Mouse (Mus musculus) ES-E14 (cell line): Measurements from ENCODE around the gene Mgat4a. TPM values are rescaled to one million over a fixed set of nuclear protein-coding genes. Genes with fewer than 3 reads are reported as not detected.
A peak's percentile ranks its signal among the peaks of the same experiment; 100 is the strongest.

Experiments
- DNase-seq: peaks from one replicate; pipeline ENCODE4 v3.0.0-alpha.2; 2013; ENCODE audit warnings: low read depth, low spot score
- H3K27ac ChIP-seq: 2 replicates; pipeline ENCODE4 v1.5.1; 2012; ENCODE audit warnings: low read depth, mild to moderate bottlenecking, low read length, moderate library complexity, mixed read lengths; ENCODE audit not compliant: poor library complexity, insufficient read depth, severe bottlenecking
- H3K36me3 ChIP-seq: 2 replicates; pipeline ENCODE4 v1.6.1; 2012; ENCODE audit warnings: mild to moderate bottlenecking, low read length, moderate library complexity, mixed read lengths; ENCODE audit not compliant: control insufficient read depth, poor library complexity, insufficient read depth, severe bottlenecking
- H3K4me1 ChIP-seq, 2 experiments: fragments of 150-350 bp in 1 of 2; sonication (generic) in 1 of 2; 2 replicates each; pipeline ENCODE4 v1.6.1; 2012; ENCODE audit warnings: low read length in 2 of 2, mild to moderate bottlenecking in 1 of 2, mixed read lengths in 1 of 2; ENCODE audit not compliant: control insufficient read depth in 2 of 2, insufficient read depth in 2 of 2, poor library complexity in 1 of 2
- H3K4me3 ChIP-seq, 2 experiments: fragments of 150-350 bp in 1 of 2; sonication (generic) in 1 of 2; 2 replicates each; pipeline ENCODE4 v1.5.1; 2012; ENCODE audit warnings: low read length in 2 of 2, low read depth in 1 of 2, mild to moderate bottlenecking in 1 of 2, mixed read lengths in 1 of 2; ENCODE audit not compliant: insufficient read depth in 1 of 2, poor library complexity in 1 of 2, severe bottlenecking in 1 of 2
- H3K9ac ChIP-seq: 2 replicates; pipeline ENCODE4 v1.6.1; 2012; ENCODE audit warnings: low read depth, mild to moderate bottlenecking, low read length, mixed read lengths; ENCODE audit not compliant: poor library complexity, insufficient read depth, severe bottlenecking
- H3K9me3 ChIP-seq: fragments of 150-350 bp; sonication (generic); 2 replicates; pipeline ENCODE4 v1.6.1; 2012; ENCODE audit warnings: low read depth, mild to moderate bottlenecking, low read length; ENCODE audit not compliant: control insufficient read depth, insufficient read depth
- CHD2 ChIP-seq: IDR thresholded peaks from 2 replicates; pipeline ENCODE4 v1.6.1; 2014; ENCODE audit warnings: mild to moderate bottlenecking, low read depth, low read length, inconsistent platforms
- HCFC1 ChIP-seq: IDR thresholded peaks from 2 replicates; pipeline ENCODE4 v1.6.1; 2012; ENCODE audit warnings: low read length, inconsistent platforms, borderline replicate concordance; ENCODE audit not compliant: insufficient read depth
- MAFK ChIP-seq: IDR thresholded peaks from 2 replicates; pipeline ENCODE4 v1.6.1; 2014; ENCODE audit warnings: mild to moderate bottlenecking, low read depth, low read length, inconsistent platforms; ENCODE audit not compliant: insufficient read depth
- ZC3H11A ChIP-seq: IDR thresholded peaks from 2 replicates; pipeline ENCODE4 v1.6.1; 2012; ENCODE audit warnings: low read depth, mild to moderate bottlenecking, inconsistent platforms, low read length, borderline replicate concordance
- ZNF384 ChIP-seq: IDR thresholded peaks from 2 replicates; pipeline ENCODE4 v1.6.1; 2012; ENCODE audit warnings: low read depth, low read length, inconsistent platforms
- in situ Hi-C, 2 experiments: fragments of 600-800 bp; cut with MboI; formaldehyde crosslinking; loops; one replicate each; pipeline ENCODE4 v1.15.1; 2025; ENCODE audit warnings: low sequenced_read_pairs in 2 of 2, inconsistent platforms in 1 of 2; ENCODE audit not compliant: unreplicated experiment in 2 of 2
- total RNA-seq: library from RNA; depleted of rRNA; stranded (reverse); fragments of 300-350 nt; gene quantifications from 2 replicates; pipeline ENCODE4 v1.2.3, GENCODE M21; 2012

Mgat4a gene
- total RNA-seq, 1 experiment: 9.8 TPM

- H3K4me1 ChIP-seq: peaks cover 2% of the 10 kb centered on the region in 2 experiments; a peak in 1 of 4 replicates
- DNase-seq: peak; percentile 86
- peak within 1 kb of the TSS; percentile 89 to 98 for H3K4me3 ChIP-seq
- no peaks in the 10 kb centered on the region for H3K9me3 ChIP-seq
- TF ChIP-seq MAFK: no peak
- TF ChIP-seq HCFC1: peak; percentile 88
- H3K9ac ChIP-seq: peak within 1 kb of the TSS; percentile 97
- in situ Hi-C loops: no loop called here
- peaks cover 19% of the 10 kb centered on the region for H3K36me3 ChIP-seq
- H3K27ac ChIP-seq: peak within 1 kb of the TSS; percentile 49; the same call in 1 of the 2 replicates
Measured at GRCm38 (mm10) chr1:37429366-37430296, 111.2 kb downstream of the Mgat4a start, which contains the start of the genes Coa5 and Unc50. Gene Coa5 (minus strand): TSS chr1:37430103. Gene Unc50 (plus strand): TSS chr1:37430139.

GRCm38 (mm10) chr1:37428911-37429310 lies 111.9 kb downstream of the Mgat4a start:
- TF ChIP-seq CHD2: no peak
- no peak for TF ChIP-seq ZC3H11A
- TF ChIP-seq HCFC1: no peak
- no peak for TF ChIP-seq ZNF384
- TF ChIP-seq MAFK: no peak
- in situ Hi-C loops: no loop called here
- no peak for DNase-seq
- no peaks in the 10 kb centered on the region for H3K9me3 ChIP-seq
- H3K4me3 ChIP-seq: peak overlapping the region; percentile 89 to 98
- H3K4me1 ChIP-seq: peaks cover 2% of the 10 kb centered on the region in 2 experiments; a peak in 1 of 4 replicates
- H3K36me3 ChIP-seq: peaks cover 15% of the 10 kb centered on the region
- H3K9ac ChIP-seq: peak overlapping the region; percentile 88; the same call in 1 of the 2 replicates
- no peak overlapping the region for H3K27ac ChIP-seq

GRCm38 (mm10) chr1:37427144-37427875 lies 113.5 kb downstream of the Mgat4a start:
- no peak overlapping the region for H3K9ac ChIP-seq
- TF ChIP-seq HCFC1: no peak
- TF ChIP-seq ZNF384: no peak
- no peak for TF ChIP-seq MAFK
- TF ChIP-seq CHD2: no peak
- no peak for TF ChIP-seq ZC3H11A
- in situ Hi-C loops: no loop called here
- H3K4me3 ChIP-seq: no peak overlapping the region
- peaks cover 7% of the 10 kb centered on the region for H3K36me3 ChIP-seq
- no peak for DNase-seq
- H3K4me1 ChIP-seq: peaks cover 2% of the 10 kb centered on the region in 2 experiments; a peak in 1 of 4 replicates
- no peak overlapping the region; the same call in 1 of the 2 replicates for H3K27ac ChIP-seq
- H3K9me3 ChIP-seq: no peaks in the 10 kb centered on the region

GRCm38 (mm10) chr1:37419420-37419819 lies 121.4 kb downstream of the Mgat4a start:
- no peaks in the 10 kb centered on the region for H3K9me3 ChIP-seq
- H3K27ac ChIP-seq: no peak overlapping the region
- in situ Hi-C loops: no loop called here
- no peaks in the 10 kb centered on the region for H3K4me1 ChIP-seq
- TF ChIP-seq MAFK (no peak), ZC3H11A (peak; percentile 46), CHD2 (no peak), ZNF384 (peak; percentile 68; the same call in 1 of the 2 replicates), HCFC1 (peak; percentile 59; the same call in 1 of the 2 replicates)
- H3K36me3 ChIP-seq: peaks cover 4% of the 10 kb centered on the region
- no peak overlapping the region for H3K9ac ChIP-seq
- DNase-seq: peak; percentile 47
- no peak overlapping the region for H3K4me3 ChIP-seq
